ENCODE assay signal across 11 mouse cellular contexts in genomic region chr8:122273826-122274225, GRCm38 (mm10). TPM values are rescaled to one million over a fixed set of nuclear protein-coding genes. Genes with fewer than 3 reads are reported as not detected.
DNase-seq lines count a peak whose midpoint lies in the region; ATAC-seq and TF ChIP-seq lines count a peak whose summit lies in the region.
"Had no signal": no experiment of that assay in that cellular context is flagged by ENCODE, and none has a peak within 500 bp of the region (broad histone marks: within the 10 kb centered on the region; RNA-seq: fewer than 3 reads in every experiment).

No protein-coding gene starts in this region.

- peaks cover 55% of the 10 kb centered on the region for H3K4me1 ChIP-seq in forebrain, embryonic 10.5 days
- peaks cover 4% of the 10 kb centered on the region for H3K4me1 ChIP-seq in forebrain, embryonic 16.5 days (replicated peaks; ENCODE audit: control insufficient read depth, insufficient read depth, low read length)
- peaks cover 19% of the 10 kb centered on the region for H3K4me1 ChIP-seq in neural tube, embryonic 12.5 days
- H3K4me1 ChIP-seq in neural tube, embryonic 15.5 days, result peaks cover 18% of the 10 kb centered on the region
- peaks cover 24% of the 10 kb centered on the region for H3K4me1 ChIP-seq in intestine, embryonic 15.5 days (replicated peaks)
- peaks cover 40% of the 10 kb centered on the region for H3K4me1 ChIP-seq in liver, postnatal 0 days (ENCODE audit: insufficient read depth)
- H3K4me1 ChIP-seq in hindbrain, embryonic 13.5 days (replicated peaks), result peaks cover 18% of the 10 kb centered on the region
- no peaks in the 10 kb centered on the region for H3K4me1 ChIP-seq in cerebellum, adult 2 months (ENCODE audit: control insufficient read depth, insufficient read depth, low read length)

- H3K27ac ChIP-seq in forebrain, embryonic 10.5 days, result 0 out of 2 replicates have a peak overlapping the region, but pooled peaks have one; percentile 11
- no peak overlapping the region for H3K27ac ChIP-seq in forebrain, embryonic 16.5 days (ENCODE audit: low read length)
- H3K27ac ChIP-seq in neural tube, embryonic 12.5 days, result no peak overlapping the region
- H3K27ac ChIP-seq in neural tube, embryonic 15.5 days (replicated peaks), result no peak overlapping the region
- H3K27ac ChIP-seq in intestine, embryonic 15.5 days, result no peak overlapping the region
- no peak overlapping the region for H3K27ac ChIP-seq in liver, postnatal 0 days (ENCODE audit: low read depth)
- H3K27ac ChIP-seq in hindbrain, embryonic 13.5 days, result no peak overlapping the region
- no peak overlapping the region for H3K27ac ChIP-seq in cerebellum, adult 2 months (ENCODE audit: insufficient read depth, low read length)
- H3K27ac ChIP-seq: heart, embryonic 15.5 days; hindbrain, embryonic 12.5 days had no signal

- H3K9ac ChIP-seq in forebrain, embryonic 16.5 days (replicated peaks; ENCODE audit: low read depth, low read length), result no peak overlapping the region
- H3K9ac ChIP-seq in neural tube, embryonic 12.5 days, result 0 out of 2 replicates have a peak overlapping the region, but pooled peaks have one; percentile 5
- H3K9ac ChIP-seq in neural tube, embryonic 15.5 days (replicated peaks), result no peak overlapping the region
- H3K9ac ChIP-seq in intestine, embryonic 15.5 days, result no peak overlapping the region; the same call in 1 of the 2 replicates
- no peak overlapping the region for H3K9ac ChIP-seq in liver, postnatal 0 days (replicated peaks)
- no peak overlapping the region for H3K9ac ChIP-seq in hindbrain, embryonic 13.5 days
- H3K9ac ChIP-seq: heart, embryonic 15.5 days; hindbrain, embryonic 12.5 days; lung, embryonic 14.5 days had no signal

- H3K36me3 ChIP-seq in forebrain, embryonic 10.5 days (replicated peaks), result no peaks in the 10 kb centered on the region
- H3K36me3 ChIP-seq in forebrain, embryonic 16.5 days (ENCODE audit: control insufficient read depth, insufficient read depth), result no peaks in the 10 kb centered on the region
- no peaks in the 10 kb centered on the region for H3K36me3 ChIP-seq in neural tube, embryonic 12.5 days
- no peaks in the 10 kb centered on the region for H3K36me3 ChIP-seq in neural tube, embryonic 15.5 days
- H3K36me3 ChIP-seq in intestine, embryonic 15.5 days, result no peaks in the 10 kb centered on the region
- H3K36me3 ChIP-seq in liver, postnatal 0 days (replicated peaks; ENCODE audit: insufficient read depth, low read length), result no peaks in the 10 kb centered on the region
- no peaks in the 10 kb centered on the region for H3K36me3 ChIP-seq in hindbrain, embryonic 13.5 days
- H3K36me3 ChIP-seq: heart, embryonic 15.5 days; hindbrain, embryonic 12.5 days had no signal

- peaks cover 55% of the 10 kb centered on the region for H3K27me3 ChIP-seq in forebrain, embryonic 10.5 days (ENCODE audit: poor library complexity, severe bottlenecking)
- 0 out of 2 replicates have a peak, but pooled peaks cover 2% of the 10 kb centered on the region for H3K27me3 ChIP-seq in forebrain, embryonic 16.5 days (replicated peaks; ENCODE audit: control insufficient read depth, insufficient read depth, low read length)
- peaks cover 16% of the 10 kb centered on the region for H3K27me3 ChIP-seq in neural tube, embryonic 12.5 days (replicated peaks)
- H3K27me3 ChIP-seq in neural tube, embryonic 15.5 days (replicated peaks), result peaks cover 24% of the 10 kb centered on the region
- H3K27me3 ChIP-seq in intestine, embryonic 15.5 days (replicated peaks), result peaks cover 14% of the 10 kb centered on the region; the same call in 1 of the 2 replicates
- H3K27me3 ChIP-seq in liver, postnatal 0 days (ENCODE audit: insufficient read depth, low read length), result peaks cover 6% of the 10 kb centered on the region
- peaks cover 36% of the 10 kb centered on the region for H3K27me3 ChIP-seq in hindbrain, embryonic 13.5 days
- no peaks in the 10 kb centered on the region for H3K27me3 ChIP-seq in cerebellum, adult 2 months (ENCODE audit: control insufficient read depth, insufficient read depth, low read length)

- WGBS in forebrain, embryonic 10.5 days, result 54% methylated on average over 7 of the region's 7 CpGs
- 31% methylated on average over 7 of the region's 7 CpGs for WGBS in forebrain, embryonic 16.5 days
- 61% methylated on average over 7 of the region's 7 CpGs for WGBS in neural tube, embryonic 12.5 days
- WGBS in neural tube, embryonic 15.5 days, result 56% methylated on average over 7 of the region's 7 CpGs
- WGBS in intestine, embryonic 15.5 days, result 31% methylated on average over 7 of the region's 7 CpGs
- WGBS in liver, postnatal 0 days (ENCODE audit: insufficient replicate concordance), result 32% methylated on average over 7 of the region's 7 CpGs
- WGBS in hindbrain, embryonic 13.5 days, result 54% methylated on average over 7 of the region's 7 CpGs
- 65% methylated on average over 7 of the region's 7 CpGs for WGBS in cerebellum, adult 2 months

- ATAC-seq in forebrain, embryonic 16.5 days, result no peak
- no peak for ATAC-seq in neural tube, embryonic 12.5 days (ENCODE audit: low FRiP score, low read depth)
- ATAC-seq in neural tube, embryonic 15.5 days (ENCODE audit: low FRiP score), result no peak
- ATAC-seq in intestine, embryonic 15.5 days, result peak; percentile 34; the same call in 1 of the 2 replicates
- peak; percentile 69 for ATAC-seq in liver, postnatal 0 days
- no peak for ATAC-seq in hindbrain, embryonic 13.5 days (ENCODE audit: low FRiP score)

- no peak overlapping the region for H3K4me3 ChIP-seq in forebrain, embryonic 10.5 days
- H3K4me3 ChIP-seq in forebrain, embryonic 16.5 days (replicated peaks; ENCODE audit: low read length), result no peak overlapping the region
- H3K4me3 ChIP-seq in neural tube, embryonic 12.5 days, result no peak overlapping the region
- H3K4me3 ChIP-seq in neural tube, embryonic 15.5 days (replicated peaks), result no peak overlapping the region
- no peak overlapping the region for H3K4me3 ChIP-seq in intestine, embryonic 15.5 days (replicated peaks)
- no peak overlapping the region for H3K4me3 ChIP-seq in liver, postnatal 0 days (ENCODE audit: low read depth, low read length)
- H3K4me3 ChIP-seq in hindbrain, embryonic 13.5 days, result no peak overlapping the region
- H3K4me3 ChIP-seq in cerebellum, adult 2 months (replicated peaks; ENCODE audit: insufficient read depth, low read depth, low read length), result no peak overlapping the region
- H3K4me3 ChIP-seq: heart, embryonic 15.5 days; hindbrain, embryonic 12.5 days had no signal

- H3K4me2 ChIP-seq in forebrain, embryonic 16.5 days (ENCODE audit: low read length), result no peak overlapping the region
- H3K4me2 ChIP-seq in neural tube, embryonic 12.5 days (replicated peaks), result no peak overlapping the region
- no peak overlapping the region for H3K4me2 ChIP-seq in neural tube, embryonic 15.5 days
- no peak overlapping the region for H3K4me2 ChIP-seq in intestine, embryonic 15.5 days (replicated peaks)
- 0 out of 2 replicates have a peak overlapping the region, but pooled peaks have one; percentile 13 for H3K4me2 ChIP-seq in liver, postnatal 0 days (ENCODE audit: low read depth, low read length)
- no peak overlapping the region for H3K4me2 ChIP-seq in hindbrain, embryonic 13.5 days
- H3K4me2 ChIP-seq: heart, embryonic 15.5 days; hindbrain, embryonic 12.5 days; lung, embryonic 14.5 days had no signal

- H3K9me3 ChIP-seq in forebrain, embryonic 10.5 days, result no peaks in the 10 kb centered on the region
- no peaks in the 10 kb centered on the region for H3K9me3 ChIP-seq in forebrain, embryonic 16.5 days (ENCODE audit: control insufficient read depth, low read length)
- no peaks in the 10 kb centered on the region for H3K9me3 ChIP-seq in neural tube, embryonic 12.5 days
- no peaks in the 10 kb centered on the region for H3K9me3 ChIP-seq in neural tube, embryonic 15.5 days (replicated peaks)
- H3K9me3 ChIP-seq in intestine, embryonic 15.5 days, result no peaks in the 10 kb centered on the region
- H3K9me3 ChIP-seq in liver, postnatal 0 days (ENCODE audit: low read length), result no peaks in the 10 kb centered on the region
- H3K9me3 ChIP-seq in hindbrain, embryonic 13.5 days, result no peaks in the 10 kb centered on the region
- H3K9me3 ChIP-seq: heart, embryonic 15.5 days; hindbrain, embryonic 12.5 days had no signal

- no peak for TF ChIP-seq POLR2A in cerebellum, adult 2 months (IDR thresholded peaks at IDR 0.05; ENCODE audit: borderline replicate concordance, insufficient read depth, low read length)

- DNase-seq in forebrain, embryonic 10.5 days (ENCODE audit: extremely low spot score, low spot score), result no peak
- DNase-seq in liver, postnatal 0 days, result peak; percentile 55
- no peak for DNase-seq in cerebellum, adult 2 months

- no peak for TF ChIP-seq CTCF in liver, postnatal 0 days (IDR thresholded peaks at IDR 0.05; ENCODE audit: low read depth)
- no peak for TF ChIP-seq CTCF in cerebellum, adult 2 months (IDR thresholded peaks at IDR 0.05; ENCODE audit: borderline replicate concordance, insufficient read depth, low read depth, low read length)

- TF ChIP-seq EP300 in liver, postnatal 0 days (IDR thresholded peaks at IDR 0.05; ENCODE audit: low read depth), result no peak

RNA-seq across cellular contexts. Expression of gene Zfpm1, which starts 8.1 kb away (rescaled TPM):
- polyA plus RNA-seq in forebrain, embryonic 10.5 days (2016; fragmentation: Nextera tagmentation; extraction: Ambion mirVana), result 0.82 and 0.88 TPM in 2 replicates
- polyA plus RNA-seq in forebrain, embryonic 16.5 days (2015; fragmentation: Nextera tagmentation; extraction: Ambion mirVana), result 0.41 and 0.65 TPM in 2 replicates
- 2.2 and 2.3 TPM in 2 replicates for polyA plus RNA-seq in neural tube, embryonic 12.5 days (2016; fragmentation: Nextera tagmentation; extraction: Ambion mirVana)
- 1.00 and 1.4 TPM in 2 replicates for polyA plus RNA-seq in neural tube, embryonic 15.5 days (2015; fragmentation: Nextera tagmentation; extraction: Ambion mirVana)
- 4.9 and 5.2 TPM in 2 replicates for polyA plus RNA-seq in intestine, embryonic 15.5 days (2015; fragmentation: Nextera tagmentation; extraction: Ambion mirVana)
- polyA plus RNA-seq in liver, postnatal 0 days (2015; fragmentation: Nextera tagmentation; extraction: Ambion mirVana), result 5.7 and 6.9 TPM in 2 replicates
- 1.4 and 1.5 TPM in 2 replicates for polyA plus RNA-seq in hindbrain, embryonic 13.5 days (2015; fragmentation: Nextera tagmentation; extraction: Ambion mirVana)
- polyA plus RNA-seq in cerebellum, adult 2 months (2012; rRNA removed), result 19.6 and 20.1 TPM in 2 replicates

Comparison
In these comparisons a context has a peak if more than half of its experiments do, and no peak if none do; other contexts are left out.
1. ATAC-seq: peak in intestine, embryonic 15.5 days (single experiment) and liver, postnatal 0 days (single experiment); none in forebrain, embryonic 16.5 days (single experiment), neural tube, embryonic 12.5 days (single experiment), neural tube, embryonic 15.5 days (single experiment) and hindbrain, embryonic 13.5 days (single experiment).